Mouse (Mus musculus) embryo, embryonic 10.5 days (tissue): Measurements from ENCODE around the gene Otop2.

ENCODE experiments used
- DNase-seq: peaks from one replicate; pipeline ENCODE4 v3.0.0-alpha.2; 2015; ENCODE audit warnings: low spot score

The Otop2 gene

GRCm38 (mm10) chr11:115306863-115307262 lies at the start of gene Otop2:
Gene Otop2, plus strand, starts transcription at chr11:115307163.
- no peak for DNase-seq

GRCm38 (mm10) chr11:115257775-115258510 lies 49.0 kb upstream of the Otop2 start:
- no peak for DNase-seq

GRCm38 (mm10) chr11:115259134-115259533 lies 47.8 kb upstream of the Otop2 start:
- DNase-seq, result no peak

- DNase-seq, result no peak
Measured at GRCm38 (mm10) chr11:115262954-115263353, 44.0 kb upstream of the Otop2 start.

- DNase-seq, result no peak
Measured at GRCm38 (mm10) chr11:115264136-115264861, 42.7 kb upstream of the Otop2 start.

GRCm38 (mm10) chr11:115264862-115265668 lies 41.9 kb upstream of the Otop2 start:
- DNase-seq, result peak; percentile 66

- DNase-seq, result no peak
Measured at GRCm38 (mm10) chr11:115265771-115266399, 41.1 kb upstream of the Otop2 start.

- no peak for DNase-seq
Measured at GRCm38 (mm10) chr11:115266400-115266778, 40.6 kb upstream of the Otop2 start.

GRCm38 (mm10) chr11:115267061-115267883 lies 39.7 kb upstream of the Otop2 start, which contains the start of gene Grin2c:
Gene Grin2c, minus strand, starts transcription at chr11:115267243.
- no peak for DNase-seq

GRCm38 (mm10) chr11:115267958-115268357 lies 39.0 kb upstream of the Otop2 start:
- no peak for DNase-seq

- no peak for DNase-seq
Measured at GRCm38 (mm10) chr11:115269330-115270066, 37.5 kb upstream of the Otop2 start.

- peak; percentile 89 for DNase-seq
Measured at GRCm38 (mm10) chr11:115270148-115270861, 36.7 kb upstream of the Otop2 start.

- DNase-seq, result no peak
Measured at GRCm38 (mm10) chr11:115271052-115271451, 35.9 kb upstream of the Otop2 start.

GRCm38 (mm10) chr11:115271481-115271880 lies 35.5 kb upstream of the Otop2 start:
- no peak for DNase-seq

- no peak for DNase-seq
Measured at GRCm38 (mm10) chr11:115272894-115273498, 34.0 kb upstream of the Otop2 start.

GRCm38 (mm10) chr11:115273735-115274134 lies 33.2 kb upstream of the Otop2 start:
- no peak for DNase-seq

GRCm38 (mm10) chr11:115274178-115274577 lies 32.8 kb upstream of the Otop2 start:
- DNase-seq, result no peak

GRCm38 (mm10) chr11:115274771-115275170 lies 32.2 kb upstream of the Otop2 start:
- no peak for DNase-seq

GRCm38 (mm10) chr11:115275509-115275908 lies 31.5 kb upstream of the Otop2 start:
- no peak for DNase-seq
